Mouse (Mus musculus) liver, postnatal 0 days (tissue): ENCODE data around the gene Vmn1r155. TPM values are rescaled to one million over a fixed set of nuclear protein-coding genes. Genes with fewer than 3 reads are reported as not detected.
"Not testable (repeated sequence)": the region's sequence is repeated elsewhere in the genome, so short reads cannot be mapped to it uniquely, and the experiment has no call there.

Experiments
- ATAC-seq: fragments of 200-750 bp; cut with Nextera tagmentation; 2 replicates; pipeline ENCODE4 v1.8.0; 2017; ENCODE audit warnings: mild to moderate bottlenecking, moderate library complexity
- DNase-seq: peaks from one replicate; pipeline ENCODE4 v3.0.0-alpha.2; 2016
- H3K27ac ChIP-seq: fragments of 300-500 bp; sonication (generic); 2 replicates; pipeline ENCODE4 v1.5.1; 2014; ENCODE audit warnings: antibody characterized with exemption, moderate library complexity, mild to moderate bottlenecking, low read depth
- H3K27me3 ChIP-seq: fragments of 300-500 bp; sonication (generic); 2 replicates; pipeline ENCODE4 v1.6.1; 2014; ENCODE audit warnings: low read length, control low read depth, mixed read lengths; ENCODE audit not compliant: insufficient read depth
- H3K36me3 ChIP-seq: fragments of 300-500 bp; sonication (generic); replicated peaks from 2 replicates; pipeline ENCODE4 v1.6.1; 2014; ENCODE audit warnings: mild to moderate bottlenecking, control low read depth, low read length, moderate library complexity, mixed read lengths; ENCODE audit not compliant: insufficient read depth
- H3K4me1 ChIP-seq: fragments of 300-500 bp; sonication (generic); 2 replicates; pipeline ENCODE4 v1.6.1; 2014; ENCODE audit warnings: antibody characterized with exemption, mild to moderate bottlenecking, control low read depth; ENCODE audit not compliant: insufficient read depth
- H3K4me2 ChIP-seq: fragments of 300-500 bp; sonication (generic); 2 replicates; pipeline ENCODE4 v1.6.1; 2014; ENCODE audit warnings: low read depth, mild to moderate bottlenecking, low read length, moderate library complexity, mixed read lengths
- H3K4me3 ChIP-seq: fragments of 300-500 bp; sonication (generic); 2 replicates; pipeline ENCODE4 v1.5.1; 2014; ENCODE audit warnings: low read depth, low read length
- H3K9ac ChIP-seq: fragments of 300-500 bp; sonication (generic); replicated peaks from 2 replicates; pipeline ENCODE4 v1.6.1; 2014; ENCODE audit warnings: mild to moderate bottlenecking, moderate library complexity
- H3K9me3 ChIP-seq: fragments of 300-500 bp; sonication (generic); 2 replicates; pipeline ENCODE4 v1.6.1; 2016; ENCODE audit warnings: mild to moderate bottlenecking, control low read depth, low read length, mixed read lengths
- WGBS: fragments of 180-500 bp; shearing (Covaris S2); extraction: QIAGEN DNeasy Blood & Tissue Kit; methylation state at CpG from one replicate; pipeline ENCODE4 v1.1.7; 2014; ENCODE audit not compliant: insufficient replicate concordance; 5-methylcytosine and 5-hydroxymethylcytosine counted together
- polyA plus RNA-seq: library from polyadenylated mRNA; unstranded; fragments of >200 nt; fragmentation: Nextera tagmentation; extraction: Ambion mirVana; gene quantifications from 2 replicates; pipeline ENCODE4 v1.2.1, GENCODE M21; 2015

Gene Vmn1r155
- polyA plus RNA-seq: not detected in 2 replicates

DNA sequence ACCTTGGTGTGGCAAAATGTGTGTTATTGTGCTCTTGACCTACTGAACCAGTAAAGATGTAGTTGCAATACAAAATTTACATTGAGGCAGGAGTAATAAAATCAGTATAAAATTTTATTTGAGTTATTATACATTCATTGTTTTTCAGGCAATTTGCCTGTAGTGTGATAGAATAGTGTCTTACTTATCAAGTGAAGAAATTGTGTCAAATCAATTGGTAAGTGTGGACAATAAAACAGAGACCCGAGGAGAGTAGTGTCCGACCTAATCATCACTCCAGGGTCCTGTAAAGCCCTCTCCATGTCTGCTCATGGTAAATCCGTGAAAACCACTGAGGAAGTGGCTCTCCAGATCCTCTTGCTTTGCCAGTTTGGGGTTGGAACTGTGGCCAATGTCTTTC is at the start of gene Vmn1r155:
TSS of gene Vmn1r155 (plus strand) at position 301 of the 400 bp plus-strand sequence.
- ATAC-seq, H3K9me3 ChIP-seq, H3K27ac ChIP-seq, H3K27me3 ChIP-seq, H3K36me3 ChIP-seq, DNase-seq, H3K4me3 ChIP-seq, H3K4me2 ChIP-seq, H3K4me1 ChIP-seq, H3K9ac ChIP-seq: not testable (repeated sequence)
- WGBS: no CpG with 5 or more reads among the region's 3 CpGs

DNA sequence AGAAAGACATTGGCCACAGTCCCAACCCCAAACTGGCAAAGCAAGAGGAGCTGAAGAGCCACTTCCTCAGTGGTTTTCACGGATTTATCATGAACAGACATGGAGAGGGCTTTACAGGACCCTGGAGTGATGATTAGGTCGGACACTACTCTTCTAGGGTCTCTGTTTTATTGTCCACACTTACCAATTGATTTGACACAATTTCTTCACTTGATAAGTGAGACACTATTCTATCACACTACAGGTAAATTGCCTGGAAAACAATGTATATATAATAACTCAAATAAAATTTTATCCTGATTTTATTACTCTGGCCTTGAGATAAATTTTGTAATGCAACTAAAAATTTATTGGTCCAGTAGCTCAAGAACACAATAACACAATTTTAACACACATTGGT is 34.4 kb downstream of the Vmn1r155 start, which contains the start of gene Gm8693:
TSS of gene Gm8693 (minus strand) at position 101 of the 400 bp plus-strand sequence.
- H3K4me2 ChIP-seq, H3K9me3 ChIP-seq, H3K27me3 ChIP-seq, H3K4me1 ChIP-seq, ATAC-seq, H3K4me3 ChIP-seq, H3K27ac ChIP-seq, H3K36me3 ChIP-seq, DNase-seq, H3K9ac ChIP-seq: not testable (repeated sequence)
- WGBS: no CpG with 5 or more reads among the region's 2 CpGs

Other genes starting within 250 kb of the Vmn1r155 start
- gene Vmn1r148, start 244.4 kb upstream of the Vmn1r155 start, polyA plus RNA-seq: not detected in 2 replicates
- not detected in 2 replicates for gene Vmn1r149, start 219.8 kb upstream of the Vmn1r155 start, polyA plus RNA-seq
- not detected in 2 replicates for gene Gm10665, start 193.9 kb upstream of the Vmn1r155 start, polyA plus RNA-seq
- gene Vmn1r151, start 158.3 kb upstream of the Vmn1r155 start, polyA plus RNA-seq: not detected in 2 replicates
- gene Vmn1r152, start 135.1 kb upstream of the Vmn1r155 start, polyA plus RNA-seq: not detected in 2 replicates
- not detected in 2 replicates for gene Gm8677, start 123.1 kb upstream of the Vmn1r155 start, polyA plus RNA-seq
- gene Gm4201, start 92.7 kb upstream of the Vmn1r155 start, polyA plus RNA-seq: not detected in 2 replicates
- gene Gm4565, start 69.9 kb upstream of the Vmn1r155 start, polyA plus RNA-seq: not detected in 2 replicates
- gene Gm8693, start 34.3 kb downstream of the Vmn1r155 start, polyA plus RNA-seq: not detected in 2 replicates
- gene Gm4567, start 61.7 kb downstream of the Vmn1r155 start, polyA plus RNA-seq: not detected in 2 replicates
- not detected in 2 replicates for gene Vmn1r157, start 103.7 kb downstream of the Vmn1r155 start, polyA plus RNA-seq
- not detected in 2 replicates for gene Vmn1r158, start 132.8 kb downstream of the Vmn1r155 start, polyA plus RNA-seq
- gene Vmn1r159, start 185.6 kb downstream of the Vmn1r155 start, polyA plus RNA-seq: not detected in 2 replicates
- gene Vmn1r160, start 213.2 kb downstream of the Vmn1r155 start, polyA plus RNA-seq: not detected in 2 replicates